Mouse (Mus musculus): ENCODE measurements at regions not wholly inside any gene's neighbourhood (a gene's known extent, or its start where the extent isn't known, plus 50 kb on each side); places are given as distances from the start of the nearest gene placed in this dataset.

GRCm38 (mm10) chr14:17173218-17173617 lies 354.3 kb upstream of the Rarb start:
- Histone ChIP-seq H3K4me3 (replicated peaks in 1 of 3; ENCODE audit: low read depth in 2 of 3, low read length in 2 of 3, poor library complexity in 1 of 3) (no peak overlapping the region), H3K36me3 (replicated peaks in 1 of 2; ENCODE audit: control insufficient read depth in 1 of 2, insufficient read depth in 1 of 2, low read length in 1 of 2) (no peaks in the 10 kb centered on the region), H3K4me2 (ENCODE audit: insufficient read depth, low read depth, poor library complexity, severe bottlenecking) (no peak overlapping the region), H3K27me3 (replicated peaks) (no peaks in the 10 kb centered on the region), H3K79me2 (replicated peaks; ENCODE audit: control insufficient read depth, extremely low read depth, insufficient read depth, poor library complexity, severe bottlenecking) (no peaks in the 10 kb centered on the region), H3K27ac (ENCODE audit: insufficient read depth, low read depth) (no peak overlapping the region), H3K4me1 (ENCODE audit: control insufficient read depth in 1 of 2, insufficient read depth in 2 of 2) (no peaks in the 10 kb centered on the region), H3K9me3 (replicated peaks; ENCODE audit: low read length) (no peaks in the 10 kb centered on the region), H3K9ac (ENCODE audit: insufficient read depth, low read depth) (no peak overlapping the region)
- TF ChIP-seq TCF12 (IDR thresholded peaks at IDR 0.05; ENCODE audit: low read depth, low read length) (no peak), POLR2A (IDR thresholded peaks at IDR 0.05; ENCODE audit: low read depth, low read length) (no peak), MAX (IDR thresholded peaks at IDR 0.05; ENCODE audit: low read length) (no peak), JUND (conservative IDR thresholded peaks at IDR 0.05; ENCODE audit: low read depth, low read length) (no peak), NRF1 (IDR thresholded peaks at IDR 0.05; ENCODE audit: low read depth, low read length) (no peak), POLR2AphosphoS2 (IDR thresholded peaks at IDR 0.05; ENCODE audit: low read depth, low read length) (no peak), ELF1 (IDR thresholded peaks at IDR 0.05; ENCODE audit: low read depth, low read length) (no peak), CTCF (conservative IDR thresholded peaks at IDR 0.05 in 1 of 2, IDR thresholded peaks at IDR 0.05 in 1 of 2; ENCODE audit: low read depth in 2 of 2, low read length in 2 of 2) (no peak), USF1 (IDR thresholded peaks at IDR 0.05; ENCODE audit: low read depth, low read length) (no peak), MAFK (IDR thresholded peaks at IDR 0.05; ENCODE audit: insufficient replicate concordance, low read length) (no peak), KAT2A (IDR thresholded peaks at IDR 0.05; ENCODE audit: insufficient replicate concordance, low read length) (no peak), UBTF (IDR thresholded peaks at IDR 0.05; ENCODE audit: low read depth, low read length) (no peak), ZMIZ1 (IDR thresholded peaks at IDR 0.05; ENCODE audit: low read depth, low read length) (no peak), PAX5 (IDR thresholded peaks at IDR 0.05; ENCODE audit: low read length) (no peak)
- no peak for DNase-seq (ENCODE audit: extremely low read depth)
- in situ Hi-C loops (cut with MboI; ENCODE audit: low pct_ligation_motif_present, low pct_unique_long_range_greater_than_20kb, low sequenced_read_pairs) (no loop called here), dilution Hi-C loops (cut with MboI; ENCODE audit: extremely low pct_ligation_motif_present, extremely low pct_unique_long_range_greater_than_20kb, low sequenced_read_pairs) (no loop called here)

GRCm38 (mm10) chr14:17172330-17173110 lies 353.6 kb upstream of the Rarb start:
- Histone ChIP-seq H3K4me1 (ENCODE audit: control insufficient read depth in 1 of 2, insufficient read depth in 2 of 2) (no peaks in the 10 kb centered on the region), H3K9ac (ENCODE audit: insufficient read depth, low read depth) (no peak overlapping the region), H3K4me3 (replicated peaks in 1 of 3; ENCODE audit: low read depth in 2 of 3, low read length in 2 of 3, poor library complexity in 1 of 3) (no peak overlapping the region), H3K36me3 (replicated peaks in 1 of 2; ENCODE audit: control insufficient read depth in 1 of 2, insufficient read depth in 1 of 2, low read length in 1 of 2) (no peaks in the 10 kb centered on the region), H3K79me2 (replicated peaks; ENCODE audit: control insufficient read depth, extremely low read depth, insufficient read depth, poor library complexity, severe bottlenecking) (no peaks in the 10 kb centered on the region), H3K4me2 (ENCODE audit: insufficient read depth, low read depth, poor library complexity, severe bottlenecking) (no peak overlapping the region), H3K27me3 (replicated peaks) (no peaks in the 10 kb centered on the region), H3K9me3 (replicated peaks; ENCODE audit: low read length) (no peaks in the 10 kb centered on the region), H3K27ac (ENCODE audit: insufficient read depth, low read depth) (no peak overlapping the region)
- no peak for TF ChIP-seq SMC3 (IDR thresholded peaks at IDR 0.05; ENCODE audit: low read depth, low read length)
- TF ChIP-seq MYC (IDR thresholded peaks at IDR 0.05; ENCODE audit: low read depth, low read length): no peak
- no peak for TF ChIP-seq CHD1 (IDR thresholded peaks at IDR 0.05; ENCODE audit: low read depth, low read length)
- no peak for TF ChIP-seq JUND (conservative IDR thresholded peaks at IDR 0.05; ENCODE audit: low read depth, low read length)
- no peak for TF ChIP-seq USF1 (IDR thresholded peaks at IDR 0.05; ENCODE audit: low read depth, low read length)
- TF ChIP-seq KAT2A (IDR thresholded peaks at IDR 0.05; ENCODE audit: insufficient replicate concordance, low read length): no peak
- no peak for TF ChIP-seq MAFK (IDR thresholded peaks at IDR 0.05; ENCODE audit: insufficient replicate concordance, low read length)
- no peak for TF ChIP-seq EP300 (IDR thresholded peaks at IDR 0.05; ENCODE audit: low read length)
- TF ChIP-seq CHD2 (IDR thresholded peaks at IDR 0.05; ENCODE audit: low read length): no peak
- no peak for TF ChIP-seq HCFC1 (IDR thresholded peaks at IDR 0.05; ENCODE audit: low read depth, low read length)
- TF ChIP-seq CTCF (conservative IDR thresholded peaks at IDR 0.05 in 1 of 2, IDR thresholded peaks at IDR 0.05 in 1 of 2; ENCODE audit: low read depth in 2 of 2, low read length in 2 of 2): no peak
- no peak for TF ChIP-seq ZMIZ1 (IDR thresholded peaks at IDR 0.05; ENCODE audit: low read depth, low read length)
- no peak for TF ChIP-seq GABPA (IDR thresholded peaks at IDR 0.05; ENCODE audit: insufficient replicate concordance, low read depth, low read length)
- dilution Hi-C loops (cut with MboI; ENCODE audit: extremely low pct_ligation_motif_present, extremely low pct_unique_long_range_greater_than_20kb, low sequenced_read_pairs): no loop called here
- in situ Hi-C loops (cut with MboI; ENCODE audit: low pct_ligation_motif_present, low pct_unique_long_range_greater_than_20kb, low sequenced_read_pairs): no loop called here
- DNase-seq (ENCODE audit: extremely low read depth): no peak

Measured in CH12.LX (cell line).